Mouse (Mus musculus): ENCODE measurements at regions not wholly inside any gene's neighbourhood (a gene's known extent, or its start where the extent isn't known, plus 50 kb on each side); places are given as distances from the start of the nearest gene placed in this dataset.

DNA sequence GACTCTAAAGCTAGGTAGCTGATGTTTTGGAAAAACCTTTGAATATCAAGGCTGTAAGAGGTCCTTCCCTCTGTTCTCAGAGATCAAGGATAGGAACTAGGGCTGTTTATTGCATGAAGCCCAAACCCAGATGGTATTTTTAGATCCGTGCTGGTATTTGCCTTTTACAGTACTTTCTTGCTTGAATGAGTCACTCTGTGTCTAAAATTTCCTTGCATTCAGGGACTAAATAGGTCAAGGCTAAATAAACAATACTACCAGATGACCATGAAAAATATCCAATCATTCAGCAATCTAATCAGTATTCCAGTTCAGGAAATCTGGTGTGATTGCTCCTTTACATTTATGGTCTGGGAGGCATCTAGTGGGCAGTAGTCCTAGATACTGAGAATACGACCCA, 243.6 kb downstream of the Btg1 start:
- no peak for DNase-seq (ENCODE audit: low spot score)

- no peak for DNase-seq (ENCODE audit: low spot score)
These were observed 246.4 kb downstream of the Btg1 start for GRCm38 (mm10) chr10:96863230-96863629.

DNA sequence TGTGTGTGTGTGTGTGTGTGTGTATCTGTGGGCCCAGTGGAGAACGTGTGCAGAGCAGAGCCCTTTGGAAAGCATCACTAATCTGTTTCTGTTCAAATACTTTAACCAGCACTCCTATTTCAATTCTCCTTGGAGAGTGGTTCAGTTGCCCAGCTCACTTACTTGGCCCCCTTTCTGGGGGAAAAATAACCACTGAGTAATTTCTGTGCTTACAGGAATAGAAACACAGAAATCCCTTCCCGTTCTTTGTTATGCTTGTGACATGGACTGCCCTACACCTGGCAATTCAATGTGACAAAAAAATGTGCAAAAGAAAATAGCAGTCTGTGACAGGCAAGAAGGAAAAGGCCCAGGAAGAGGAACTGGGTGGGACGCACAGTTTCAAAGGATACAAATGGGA, 249.7 kb downstream of the Btg1 start:
- no peak for DNase-seq (ENCODE audit: low spot score)

DNA sequence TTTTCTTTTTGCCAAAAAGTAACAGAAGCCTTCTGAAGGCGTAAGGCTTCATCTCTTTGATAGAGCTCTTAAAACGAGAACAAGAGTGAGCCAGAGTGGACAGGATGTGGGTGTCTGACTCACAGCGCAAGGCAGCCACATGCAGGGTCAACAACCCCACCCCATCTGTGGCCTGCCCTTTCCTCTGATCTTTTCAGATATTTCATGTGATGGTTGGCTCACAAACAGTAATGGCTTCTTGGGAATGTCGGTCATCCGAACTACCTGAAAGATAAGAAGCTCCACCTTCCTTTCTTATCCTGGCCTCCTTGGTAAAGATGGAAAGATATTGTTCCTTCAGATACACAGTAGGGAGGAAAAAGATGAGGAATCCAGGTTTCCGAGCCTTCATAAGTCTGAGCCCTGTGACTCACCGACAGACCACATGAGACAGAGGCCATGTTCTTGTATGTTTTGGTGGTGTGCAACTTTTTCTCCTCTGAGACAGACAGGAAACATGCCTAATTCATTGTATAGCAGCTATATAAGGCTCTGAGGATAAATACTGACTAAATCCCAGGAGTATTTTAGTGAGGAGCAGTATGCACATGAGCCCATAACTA, 254.9 kb downstream of the Btg1 start:
- no peak for DNase-seq (ENCODE audit: low spot score)

DNA sequence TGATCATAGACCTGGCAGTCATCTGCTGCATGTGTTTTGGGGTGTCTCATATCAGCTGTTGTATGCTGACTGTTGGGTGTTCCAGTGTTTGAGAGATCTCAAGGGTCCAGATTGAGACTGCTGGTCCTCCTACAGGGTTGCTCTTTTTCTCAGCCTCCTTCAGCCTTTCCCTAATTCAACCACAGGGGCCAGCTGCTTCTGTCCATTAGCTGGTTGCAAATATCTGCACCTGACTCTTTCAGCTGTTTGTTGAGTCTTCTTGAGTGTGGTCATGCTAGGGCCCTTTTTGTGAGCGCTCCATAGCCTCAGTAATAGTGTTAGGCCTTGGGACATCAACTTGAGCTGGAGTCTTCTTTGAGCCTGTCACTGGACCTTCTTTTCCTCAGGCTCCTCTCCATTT, 257.8 kb downstream of the Btg1 start:
- no peak for DNase-seq (ENCODE audit: low spot score)

DNA sequence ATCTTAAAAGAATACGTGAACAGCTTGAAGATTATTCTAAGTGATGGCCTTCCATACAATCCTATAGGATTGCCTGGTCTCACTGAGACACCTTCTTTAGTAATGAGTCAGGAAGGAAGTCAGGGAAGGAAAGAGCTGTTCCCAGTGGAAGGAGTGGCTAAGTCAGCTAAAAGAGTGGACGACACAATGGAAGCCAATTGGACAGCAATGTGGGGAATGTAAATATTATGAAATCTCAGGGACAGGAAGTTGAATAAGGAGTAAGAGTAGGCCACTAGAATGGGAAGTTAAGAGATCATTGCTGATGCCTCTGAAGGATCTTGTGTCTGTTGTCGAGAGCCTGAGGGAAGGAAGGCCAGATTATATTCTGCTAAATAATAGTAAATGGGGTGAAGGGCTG, 258.9 kb downstream of the Btg1 start:
- no peak for DNase-seq (ENCODE audit: low spot score)

GRCm38 (mm10) chr10:96879425-96879824, 262.6 kb downstream of the Btg1 start:
- DNase-seq (ENCODE audit: low spot score): no peak

GRCm38 (mm10) chr10:96880771-96881170, 264.0 kb downstream of the Btg1 start:
- DNase-seq (ENCODE audit: low spot score): no peak

- DNase-seq (ENCODE audit: low spot score): no peak
These were observed 264.4 kb downstream of the Btg1 start for GRCm38 (mm10) chr10:96881212-96881611.

GRCm38 (mm10) chr10:96881660-96882059, 264.9 kb downstream of the Btg1 start:
- DNase-seq (ENCODE audit: low spot score): no peak

DNA sequence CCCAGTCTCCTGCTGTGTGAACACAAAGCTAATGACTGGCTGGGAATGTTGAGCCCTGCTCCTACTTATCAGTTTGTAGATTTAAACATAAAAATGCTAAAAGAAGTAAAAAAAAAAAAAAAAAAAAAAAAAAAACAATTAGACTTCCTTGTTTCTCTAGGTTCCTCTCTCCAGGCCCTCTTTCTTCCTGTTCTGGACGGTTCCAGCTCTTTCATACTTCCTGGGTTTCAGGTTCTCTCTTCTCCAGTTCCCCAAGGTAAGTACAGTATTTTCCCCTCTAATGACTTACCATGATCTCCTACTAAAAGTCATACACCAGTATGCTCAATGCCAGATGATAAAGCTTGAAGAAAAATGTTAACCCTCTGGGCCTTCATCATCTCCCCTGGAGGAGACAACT, 284.3 kb downstream of the Btg1 start:
- DNase-seq (ENCODE audit: low spot score): no peak

DNA sequence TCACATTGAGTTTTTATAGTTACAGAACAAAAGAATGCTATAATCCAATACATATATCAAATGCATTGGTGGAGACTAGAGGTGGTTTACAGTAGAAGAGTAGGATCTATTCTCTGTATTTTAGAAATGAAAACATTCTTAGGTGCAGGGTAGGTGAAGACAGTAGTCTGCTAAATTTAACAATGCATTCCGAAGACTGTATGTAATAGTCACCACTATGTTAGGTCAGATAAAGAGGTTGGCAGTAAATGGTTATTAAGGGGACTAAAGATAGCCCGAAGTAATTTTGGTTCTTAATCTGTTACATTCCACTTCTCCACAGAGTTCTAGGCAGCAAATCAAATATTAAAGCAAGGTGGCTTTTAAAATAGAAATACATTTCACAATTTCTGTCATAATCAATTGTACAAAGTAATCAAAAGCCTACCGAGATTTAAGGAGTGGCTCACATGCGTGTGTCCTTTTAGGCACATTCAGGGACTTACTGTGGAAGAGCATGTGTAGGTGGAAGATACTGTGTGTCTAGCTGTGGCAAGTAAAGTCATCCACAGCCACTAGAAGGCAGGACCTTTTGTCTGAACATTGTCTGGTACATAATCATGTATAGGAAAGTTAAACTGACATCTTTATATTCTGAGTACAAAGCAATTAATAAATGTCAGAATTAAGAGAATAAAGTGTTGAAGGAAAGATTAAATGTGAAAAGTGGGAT, 288.4 kb downstream of the Btg1 start:
- DNase-seq (ENCODE audit: low spot score): no peak

GRCm38 (mm10) chr10:96909661-96910315, 293.0 kb downstream of the Btg1 start:
- DNase-seq (ENCODE audit: low spot score): no peak

DNA sequence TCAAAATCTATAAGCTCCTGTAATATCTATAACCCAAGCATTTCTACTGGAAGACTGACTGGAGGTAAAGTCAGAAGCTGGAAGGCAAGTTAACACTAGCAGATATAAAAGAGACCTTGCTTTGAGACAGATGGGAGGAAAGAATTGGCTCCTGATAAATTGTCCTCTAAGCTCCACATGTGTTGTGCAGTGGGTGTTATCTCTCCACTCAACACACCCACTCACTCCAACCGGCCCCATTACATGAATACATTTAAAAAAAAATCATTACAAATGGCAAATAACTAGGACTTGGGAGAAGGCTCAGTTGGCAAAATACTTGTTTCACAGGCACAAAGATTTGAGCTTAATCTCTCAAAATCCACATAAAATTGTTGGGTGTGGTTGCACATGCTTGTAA, 304.4 kb downstream of the Btg1 start:
- DNase-seq (ENCODE audit: low spot score): no peak

DNA sequence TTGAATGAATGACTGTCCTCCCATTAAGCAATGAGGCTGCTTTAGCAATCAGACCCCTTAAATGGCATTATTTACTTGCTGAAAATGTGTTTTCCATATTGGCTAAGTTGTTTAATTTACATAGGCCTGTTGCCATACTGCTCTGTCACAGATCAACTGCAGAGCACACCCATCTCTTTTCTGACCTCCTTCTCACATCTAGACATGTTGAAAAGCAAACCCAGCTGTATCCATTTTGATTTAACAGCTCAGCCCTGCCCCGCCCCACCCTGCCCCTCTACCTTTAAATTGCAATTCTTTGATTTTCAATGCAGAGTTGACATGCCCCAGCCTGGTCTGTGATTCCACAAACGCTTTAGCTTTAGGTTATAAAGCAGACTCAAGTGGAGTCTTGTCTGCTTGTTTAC, 307.5 kb downstream of the Btg1 start:
- no peak for DNase-seq (ENCODE audit: low spot score)

- no peak for DNase-seq (ENCODE audit: low spot score)
These were observed 307.9 kb downstream of the Btg1 start for GRCm38 (mm10) chr10:96924722-96925121.

DNA sequence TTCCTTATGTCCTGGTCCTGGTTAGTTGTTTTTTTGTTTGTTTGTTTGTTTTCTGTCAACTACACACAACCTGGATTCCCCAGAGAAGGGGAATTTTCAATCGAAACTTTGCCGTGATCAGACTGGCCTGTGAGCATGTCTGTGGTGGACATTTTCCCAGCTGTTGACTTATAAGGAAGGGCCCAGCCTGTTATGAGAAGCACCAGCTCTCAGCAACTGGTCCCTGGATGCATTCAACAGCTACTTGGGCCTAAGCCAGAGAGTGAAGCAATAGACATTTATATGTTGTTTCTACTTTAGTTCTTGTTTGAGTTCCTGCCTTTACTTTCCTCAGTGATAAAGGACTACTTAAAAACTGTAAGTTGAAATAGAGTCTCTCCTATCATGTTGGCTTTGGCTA, 309.0 kb downstream of the Btg1 start:
- no peak for DNase-seq (ENCODE audit: low spot score)

- no peak for DNase-seq (ENCODE audit: low spot score)
These were observed 317.9 kb downstream of the Btg1 start for GRCm38 (mm10) chr10:96934661-96935060.

- DNase-seq (ENCODE audit: low spot score): no peak
These were observed 324.2 kb downstream of the Btg1 start for GRCm38 (mm10) chr10:96940887-96941518.

GRCm38 (mm10) chr10:96944229-96944628, 327.4 kb downstream of the Btg1 start:
- DNase-seq (ENCODE audit: low spot score): no peak

GRCm38 (mm10) chr10:96947971-96948370, 331.2 kb downstream of the Btg1 start:
- DNase-seq (ENCODE audit: low spot score): no peak

- no peak for DNase-seq (ENCODE audit: low spot score)
These were observed 332.1 kb downstream of the Btg1 start for GRCm38 (mm10) chr10:96948871-96949270.
